ENCODE assay signal across 17 mouse cellular contexts in the genomic region with DNA sequence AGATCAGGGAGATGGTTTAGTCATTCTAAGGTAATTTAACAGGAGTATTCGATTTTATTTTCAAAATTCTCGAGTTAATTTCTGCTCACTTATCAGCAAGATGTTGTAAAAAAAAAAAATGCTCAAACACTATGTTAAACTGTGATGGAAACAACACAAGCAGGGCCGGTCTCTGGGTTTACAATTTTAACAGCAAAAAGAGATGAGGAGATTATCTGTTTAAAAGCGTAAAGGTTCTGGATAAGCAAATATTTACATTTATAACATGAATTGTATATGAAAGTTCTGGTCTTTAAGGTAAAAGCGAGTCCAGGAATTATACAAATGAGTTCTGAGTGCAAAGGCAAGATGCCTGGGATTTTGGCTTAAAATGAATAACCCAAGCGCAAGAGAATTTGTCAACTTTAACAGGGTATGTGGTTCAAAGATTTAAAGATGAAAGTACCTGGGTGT. TPM values are rescaled to one million over a fixed set of nuclear protein-coding genes. Genes with fewer than 3 reads are reported as not detected.
DNase-seq lines count a peak whose midpoint lies in the region; ATAC-seq lines count a peak whose summit lies in the region.
"Had no signal": no experiment of that assay in that cellular context is flagged by ENCODE, and none has a peak within 500 bp of the region (broad histone marks: within the 10 kb centered on the region; RNA-seq: fewer than 3 reads in every experiment).

No protein-coding gene starts in this region.

- H3K27me3 ChIP-seq in kidney, embryonic 16.5 days (ENCODE audit: insufficient read depth, low read length), result peaks cover 72% of the 10 kb centered on the region
- H3K27me3 ChIP-seq in embryonic facial prominence, embryonic 10.5 days (replicated peaks; ENCODE audit: low read depth, poor library complexity, severe bottlenecking), result peaks cover 100% of the 10 kb centered on the region
- H3K27me3 ChIP-seq in embryonic facial prominence, embryonic 13.5 days, result peaks cover 86% of the 10 kb centered on the region
- peaks cover 83% of the 10 kb centered on the region for H3K27me3 ChIP-seq in hindbrain, embryonic 14.5 days (ENCODE audit: control insufficient read depth, insufficient read depth, low read length)

- no peak overlapping the region for H3K27ac ChIP-seq in kidney, embryonic 16.5 days (ENCODE audit: low read length)
- H3K27ac ChIP-seq in embryonic facial prominence, embryonic 10.5 days (replicated peaks), result no peak overlapping the region
- H3K27ac ChIP-seq in embryonic facial prominence, embryonic 13.5 days, result no peak overlapping the region
- H3K27ac ChIP-seq in hindbrain, embryonic 14.5 days, result no peak overlapping the region
- H3K27ac ChIP-seq: heart, adult 2 months; limb, embryonic 13.5 days had no signal

- H3K4me3 ChIP-seq in kidney, embryonic 16.5 days (ENCODE audit: low read length), result peak overlapping the region; percentile 44
- H3K4me3 ChIP-seq in embryonic facial prominence, embryonic 10.5 days, result peak overlapping the region; percentile 72
- peak overlapping the region; percentile 27 for H3K4me3 ChIP-seq in embryonic facial prominence, embryonic 13.5 days
- H3K4me3 ChIP-seq in hindbrain, embryonic 14.5 days (replicated peaks; ENCODE audit: low read length), result no peak overlapping the region; the same call in 1 of the 2 replicates
- H3K4me3 ChIP-seq: heart, adult 2 months; limb, embryonic 13.5 days had no signal

- peaks cover 39% of the 10 kb centered on the region for H3K4me1 ChIP-seq in kidney, embryonic 16.5 days (ENCODE audit: insufficient read depth, low read length)
- peaks cover 41% of the 10 kb centered on the region for H3K4me1 ChIP-seq in embryonic facial prominence, embryonic 10.5 days
- H3K4me1 ChIP-seq in embryonic facial prominence, embryonic 13.5 days, result peaks cover 26% of the 10 kb centered on the region
- H3K4me1 ChIP-seq in hindbrain, embryonic 14.5 days (replicated peaks; ENCODE audit: control insufficient read depth, insufficient read depth, low read length), result peaks cover 5% of the 10 kb centered on the region; the same call in 1 of the 2 replicates

- 24% methylated on average over 6 of the region's 6 CpGs for WGBS in kidney, embryonic 16.5 days
- 6% methylated on average over 6 of the region's 6 CpGs for WGBS in embryonic facial prominence, embryonic 10.5 days
- WGBS in embryonic facial prominence, embryonic 13.5 days, result 12% methylated on average over 6 of the region's 6 CpGs
- 6% methylated on average over 6 of the region's 6 CpGs for WGBS in hindbrain, embryonic 14.5 days

- no peaks in the 10 kb centered on the region for H3K9me3 ChIP-seq in kidney, embryonic 16.5 days (ENCODE audit: low read length)
- no peaks in the 10 kb centered on the region for H3K9me3 ChIP-seq in embryonic facial prominence, embryonic 10.5 days
- H3K9me3 ChIP-seq in embryonic facial prominence, embryonic 13.5 days, result no peaks in the 10 kb centered on the region
- H3K9me3 ChIP-seq in hindbrain, embryonic 14.5 days (ENCODE audit: control insufficient read depth, low read length), result no peaks in the 10 kb centered on the region
- H3K9me3 ChIP-seq: limb, embryonic 13.5 days had no signal

- peak overlapping the region; percentile 11; the same call in 1 of the 2 replicates for H3K9ac ChIP-seq in kidney, embryonic 16.5 days (replicated peaks; ENCODE audit: low read length)
- peak overlapping the region; percentile 49; the same call in 1 of the 2 replicates for H3K9ac ChIP-seq in embryonic facial prominence, embryonic 13.5 days
- no peak overlapping the region for H3K9ac ChIP-seq in hindbrain, embryonic 14.5 days
- H3K9ac ChIP-seq: limb, embryonic 13.5 days had no signal

- no peaks in the 10 kb centered on the region for H3K36me3 ChIP-seq in kidney, embryonic 16.5 days (ENCODE audit: insufficient read depth, low read length)
- no peaks in the 10 kb centered on the region for H3K36me3 ChIP-seq in embryonic facial prominence, embryonic 10.5 days (replicated peaks)
- no peaks in the 10 kb centered on the region for H3K36me3 ChIP-seq in embryonic facial prominence, embryonic 13.5 days
- H3K36me3 ChIP-seq in hindbrain, embryonic 14.5 days (replicated peaks; ENCODE audit: control insufficient read depth, insufficient read depth), result no peaks in the 10 kb centered on the region
- H3K36me3 ChIP-seq: limb, embryonic 13.5 days had no signal

- DNase-seq in kidney, adult 9 months, result no peak
- DNase-seq in embryonic facial prominence, embryonic 10.5 days (ENCODE audit: low spot score), result no peak
- peak; percentile 34 for DNase-seq in hindbrain, embryonic 14.5 days (ENCODE audit: low spot score)
- DNase-seq in spleen, postnatal 4 days (ENCODE audit: low spot score in 2 of 2), result no peak
- no peak for DNase-seq in T-cell, adult 2 months (ENCODE audit: low spot score)
- DNase-seq: cerebellum, adult 8-10 months; heart, adult 2 months; kidney, postnatal 4 days; lung, postnatal 36 days; right cerebral cortex, postnatal 4 days; thymus, adult 2 months had no signal

- peak overlapping the region; percentile 46 for H3K4me2 ChIP-seq in kidney, embryonic 16.5 days (replicated peaks; ENCODE audit: low read depth, low read length)
- peak overlapping the region; percentile 51 for H3K4me2 ChIP-seq in embryonic facial prominence, embryonic 13.5 days
- no peak overlapping the region for H3K4me2 ChIP-seq in hindbrain, embryonic 14.5 days (replicated peaks)
- H3K4me2 ChIP-seq: limb, embryonic 13.5 days had no signal

- no peak for ATAC-seq in kidney, embryonic 16.5 days (ENCODE audit: low FRiP score, low TSS enrichment)
- ATAC-seq in embryonic facial prominence, embryonic 13.5 days (ENCODE audit: insufficient number of reproducible peaks, insufficient read depth, low FRiP score, low TSS enrichment, low read depth), result no peak
- no peak for ATAC-seq in hindbrain, embryonic 14.5 days (ENCODE audit: low FRiP score)
- ATAC-seq: inflammation-experienced regulatory T-cells, adult 6 months had no signal

RNA-seq across cellular contexts. Expression of a gene that starts 3.0 kb away (rescaled TPM):
- polyA plus RNA-seq in kidney, embryonic 16.5 days (2015; fragmentation: Nextera tagmentation; extraction: Ambion mirVana), result 2.5 and 3.1 TPM in 2 replicates
- 3.7 and 4.3 TPM in 2 replicates for polyA plus RNA-seq in embryonic facial prominence, embryonic 10.5 days (2016; fragmentation: Nextera tagmentation; extraction: Ambion mirVana)
- 3.5 and 3.9 TPM in 2 replicates for polyA plus RNA-seq in embryonic facial prominence, embryonic 13.5 days (2015; fragmentation: Nextera tagmentation; extraction: Ambion mirVana)
- 0.89 and 1.1 TPM in 2 replicates for polyA plus RNA-seq in hindbrain, embryonic 14.5 days (2014; fragmentation: Nextera tagmentation; extraction: Ambion mirVana)
- polyA plus RNA-seq: heart, postnatal 0 days; inflammation-experienced regulatory T-cells, adult 6 months; liver, embryonic 16.5 days had no signal

RNA-seq across cellular contexts. Expression of a gene that starts 40.2 kb away (rescaled TPM):
- polyA plus RNA-seq in kidney, embryonic 16.5 days (2015; fragmentation: Nextera tagmentation; extraction: Ambion mirVana), result 603 and 613 TPM in 2 replicates
- 764 and 773 TPM in 2 replicates for polyA plus RNA-seq in embryonic facial prominence, embryonic 10.5 days (2016; fragmentation: Nextera tagmentation; extraction: Ambion mirVana)
- 725 and 786 TPM in 2 replicates for polyA plus RNA-seq in embryonic facial prominence, embryonic 13.5 days (2015; fragmentation: Nextera tagmentation; extraction: Ambion mirVana)
- polyA plus RNA-seq in hindbrain, embryonic 14.5 days (2014; fragmentation: Nextera tagmentation; extraction: Ambion mirVana), result 498 and 539 TPM in 2 replicates
